Mouse (Mus musculus) right cerebral cortex, adult 2 months (tissue): ENCODE data around the gene Gm20422.

Experiments used
- DNase-seq, 2 experiments: peaks; one replicate each; pipeline ENCODE4 v3.0.0; 2021 to 2022; ENCODE audit warnings: low spot score in 2 of 2

Gene Gm20422

DNA sequence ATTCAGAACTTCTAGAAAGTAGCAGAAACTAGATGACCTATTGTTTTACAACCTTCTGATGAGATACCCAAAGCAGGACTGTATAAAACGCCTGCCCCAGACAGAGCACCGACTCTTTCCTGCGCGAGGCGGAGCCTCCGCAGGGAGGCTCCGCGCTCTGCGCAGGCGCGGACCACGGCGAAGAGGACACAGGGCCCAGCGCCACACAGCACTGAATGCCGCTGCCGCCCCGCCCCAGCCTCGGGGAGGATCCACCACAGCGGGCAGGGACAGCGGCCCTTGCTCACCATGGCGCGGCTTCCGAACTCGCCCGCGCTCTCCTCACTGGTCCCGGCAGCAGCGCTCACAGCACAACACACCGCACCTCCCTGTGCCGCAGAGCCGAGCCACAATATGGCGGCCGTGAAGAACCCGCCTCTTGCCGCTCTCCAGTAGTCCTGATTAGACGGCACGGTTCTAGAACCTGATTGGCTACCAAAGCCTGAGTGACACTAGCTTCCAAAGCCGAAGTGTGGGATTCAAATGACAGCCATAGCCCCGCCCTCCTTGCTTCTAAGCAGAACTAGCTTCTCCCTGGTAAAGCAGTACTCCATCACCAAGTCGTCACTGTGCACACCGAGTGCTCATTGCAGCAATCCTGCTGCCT lies at the start of gene Gm20422:
Gene Gm20422 (minus strand): TSS at position 384 of the 646 bp plus-strand sequence.
- peak; percentile 83 to 93 for DNase-seq

DNA sequence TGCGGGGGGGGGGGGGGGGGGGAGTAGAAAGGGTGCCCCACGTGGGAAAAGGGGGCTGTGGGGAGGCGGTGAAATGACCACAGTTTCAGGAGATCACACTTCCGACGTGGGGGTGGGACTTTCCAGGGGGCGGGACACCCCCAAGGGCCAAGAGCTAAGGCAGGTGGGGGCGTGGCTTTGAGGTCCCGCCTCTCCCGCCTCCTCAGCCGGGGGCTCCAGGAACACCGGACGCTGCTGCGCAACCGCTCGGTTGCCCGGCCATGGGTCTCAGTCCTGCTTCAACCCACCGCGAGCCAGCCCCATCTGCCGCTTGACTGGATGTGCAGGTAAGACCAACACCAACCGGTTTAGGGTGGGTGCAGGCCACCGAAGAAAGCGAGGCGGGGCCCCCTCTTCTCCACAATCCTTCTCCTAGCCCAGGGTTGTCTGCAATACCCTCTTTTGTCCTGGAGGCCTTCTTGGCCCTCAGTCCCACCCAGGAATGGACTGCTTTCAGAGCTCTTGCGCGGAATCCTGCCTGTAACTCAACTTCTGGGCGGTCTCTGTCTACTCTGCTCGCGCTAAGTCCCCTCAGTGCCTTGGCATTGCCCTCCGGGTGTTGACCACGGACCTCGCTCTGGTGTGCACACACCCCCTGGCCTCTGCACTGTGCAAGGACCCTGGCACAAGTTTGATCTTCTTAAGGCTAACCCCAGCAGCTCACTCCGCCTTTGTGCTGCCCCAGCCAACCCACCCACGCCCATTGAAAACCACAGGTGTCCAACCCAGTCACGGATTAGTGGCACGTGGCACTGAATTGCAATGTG lies 47.9 kb upstream of the Gm20422 start, which contains the start of gene Lpar2:
Gene Lpar2 (plus strand): TSS at position 44 of the 806 bp plus-strand sequence.
- DNase-seq = no peak

DNA sequence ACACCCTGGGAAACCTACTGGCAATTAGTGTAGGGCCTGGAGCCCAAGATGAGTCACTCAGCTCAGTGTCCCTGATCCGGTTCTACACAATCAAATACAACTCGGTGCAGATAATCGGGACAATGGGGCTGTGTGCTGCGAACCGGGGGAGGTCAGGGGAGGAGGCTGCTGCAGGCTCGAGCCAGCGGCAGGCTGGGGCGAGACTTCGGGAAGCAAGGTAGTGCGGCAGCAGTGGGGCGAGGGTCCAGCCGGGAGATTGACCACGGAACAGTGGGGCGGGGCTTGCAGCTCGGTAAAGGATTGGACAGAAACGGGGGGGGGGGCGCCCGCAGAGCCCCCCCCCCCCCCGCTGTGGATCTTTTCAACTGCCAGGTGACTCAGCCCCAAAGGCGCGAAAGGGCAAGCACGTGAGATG lies 47.3 kb upstream of the Gm20422 start:
- DNase-seq = peak in 1 of 2 experiments; percentile 21

DNA sequence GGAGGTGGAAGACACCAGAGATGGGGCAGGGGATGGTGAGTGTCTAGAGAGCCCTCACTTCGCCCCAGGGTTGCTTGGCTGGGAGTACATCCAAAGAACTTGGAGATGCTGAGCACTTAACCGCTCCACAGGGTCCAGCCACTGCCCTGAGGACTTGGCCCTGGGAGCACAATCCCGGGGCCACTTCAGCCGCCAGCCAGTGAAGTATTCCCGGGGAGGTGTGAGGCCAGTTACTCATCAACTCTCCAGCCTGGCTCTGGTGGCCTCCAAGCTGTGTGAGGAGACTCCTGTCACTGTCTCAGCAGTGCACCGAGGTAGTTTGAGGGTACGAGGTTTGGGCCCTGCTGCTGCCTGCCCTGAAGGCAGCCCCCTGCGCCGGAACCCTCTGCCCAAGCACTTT lies 45.8 kb upstream of the Gm20422 start:
- DNase-seq = no peak

DNA sequence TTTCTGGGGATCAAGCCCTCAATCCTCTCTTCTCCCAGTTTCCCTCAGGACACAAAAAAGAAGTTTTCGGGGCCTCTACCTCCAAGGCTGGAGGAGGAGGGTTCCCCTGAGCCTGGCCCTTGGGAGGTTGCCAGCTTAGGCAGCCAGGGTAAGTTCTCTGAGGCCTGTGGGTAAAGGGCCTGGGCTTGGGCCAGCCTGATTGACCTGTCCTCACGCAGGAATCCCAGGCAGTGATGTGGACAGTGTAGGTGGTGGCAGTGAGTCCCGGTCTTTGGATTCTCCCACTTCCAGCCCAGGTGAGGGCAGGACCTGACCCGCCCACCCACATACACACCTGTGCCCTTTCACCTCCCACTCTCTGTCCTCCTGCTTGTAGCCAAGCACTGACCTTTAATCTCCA lies 40.7 kb upstream of the Gm20422 start:
- DNase-seq = no peak

DNA sequence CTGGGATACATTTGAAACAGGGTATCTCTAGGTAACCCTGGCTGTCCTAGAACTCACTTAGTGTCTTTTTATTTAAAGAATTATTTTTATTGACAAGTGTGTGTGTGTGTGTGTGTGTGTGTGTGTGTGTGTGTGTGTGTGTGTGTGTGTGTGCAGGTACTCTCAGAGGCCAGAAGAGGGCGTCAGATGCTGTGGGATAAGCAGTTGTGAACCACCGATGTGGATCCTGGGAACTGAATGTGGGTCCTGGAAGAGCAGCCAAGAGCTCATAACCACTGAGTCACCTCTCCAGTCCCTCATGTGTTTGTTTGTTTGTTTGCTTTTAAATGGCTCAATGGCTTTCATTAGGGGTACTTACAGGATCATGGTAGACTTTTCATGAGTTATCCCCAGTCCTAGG lies 40.2 kb upstream of the Gm20422 start:
- DNase-seq = no peak

DNA sequence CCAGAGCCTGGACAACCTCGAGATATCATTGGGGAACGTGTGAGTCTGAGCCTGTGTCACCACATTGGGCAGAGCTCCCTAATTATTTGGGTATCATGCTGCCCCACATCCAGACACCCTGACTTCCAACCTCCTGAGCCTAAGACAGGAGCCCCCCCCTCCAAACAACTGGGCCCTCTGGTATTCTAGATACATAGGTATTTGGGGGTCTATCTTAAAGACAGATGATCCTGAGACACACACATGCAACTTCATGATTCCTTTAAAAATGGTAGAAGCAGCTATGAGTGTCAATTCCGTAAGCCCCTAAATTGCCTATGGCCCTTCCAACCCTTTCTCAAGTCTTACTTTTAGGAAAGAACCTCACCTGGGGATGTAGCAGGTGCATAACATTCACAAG lies 35.1 kb upstream of the Gm20422 start:
- DNase-seq = no peak

DNA sequence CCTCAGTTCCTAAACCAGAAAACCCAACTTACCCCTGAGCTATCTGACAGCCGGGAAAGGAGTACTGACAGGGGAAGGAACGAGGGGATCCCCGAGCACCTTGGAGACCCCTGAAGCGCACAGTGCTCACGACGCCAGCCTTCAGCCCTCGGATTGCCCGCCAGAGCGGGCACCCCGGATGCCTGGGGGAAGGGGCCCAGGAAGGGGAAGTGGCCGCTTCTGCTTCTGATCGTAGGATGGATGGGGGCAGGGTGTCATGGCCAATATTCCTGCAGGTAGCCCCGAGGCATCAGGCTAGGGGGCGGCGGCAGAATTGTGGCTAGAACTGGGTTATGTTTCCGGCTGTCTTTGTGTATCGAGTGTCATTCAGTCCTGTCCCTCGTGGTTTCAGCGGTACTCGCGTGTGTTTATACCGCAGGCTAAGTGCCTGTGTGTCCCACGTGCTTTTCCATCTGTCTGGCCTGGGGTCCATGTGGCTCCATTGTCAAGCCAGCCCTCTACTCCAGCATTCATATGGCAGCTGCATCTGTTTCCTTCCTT lies 34.2 kb upstream of the Gm20422 start:
- DNase-seq = peak in 1 of 2 experiments; percentile 57

DNA sequence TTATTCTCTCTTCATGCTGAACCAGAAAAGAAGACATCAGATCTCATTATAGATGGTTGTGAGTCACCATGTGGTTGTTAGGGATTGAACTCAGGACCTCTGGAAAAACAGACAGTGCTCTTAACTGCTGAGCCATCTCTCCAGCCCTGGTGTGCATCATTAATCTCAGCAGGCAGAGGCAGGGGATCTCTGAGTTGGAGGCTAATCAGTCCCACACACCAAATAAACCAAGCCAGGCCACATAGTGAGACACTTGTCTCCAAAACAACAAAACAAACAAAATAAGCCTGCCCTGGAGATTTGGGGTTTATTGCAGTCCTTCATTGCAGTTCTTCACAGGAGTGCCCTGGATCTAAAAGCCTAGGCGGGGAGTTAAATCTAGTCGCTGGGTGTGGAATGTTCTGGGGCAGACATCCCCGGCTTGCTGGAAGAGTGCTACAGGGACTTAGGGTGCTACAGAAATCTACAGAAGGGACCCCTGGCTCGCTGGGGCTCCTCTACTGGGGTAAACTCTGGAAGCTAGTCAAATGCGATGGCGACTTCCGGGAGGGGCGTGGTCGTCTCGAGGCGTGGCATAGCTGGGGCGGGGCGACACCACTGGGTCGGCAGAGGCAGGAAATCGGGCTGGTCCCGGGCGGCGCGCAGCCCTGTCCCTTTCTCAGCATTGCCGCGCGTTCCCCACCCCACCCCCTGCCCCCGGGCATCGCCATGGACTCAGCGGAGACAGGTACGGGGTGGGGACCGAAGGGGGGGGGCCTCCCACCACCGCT lies 33.6 kb upstream of the Gm20422 start, which contains the start of gene Gmip:
Gene Gmip (plus strand): TSS at position 586 of the 770 bp plus-strand sequence.
- peak; percentile 54 to 57 for DNase-seq

DNA sequence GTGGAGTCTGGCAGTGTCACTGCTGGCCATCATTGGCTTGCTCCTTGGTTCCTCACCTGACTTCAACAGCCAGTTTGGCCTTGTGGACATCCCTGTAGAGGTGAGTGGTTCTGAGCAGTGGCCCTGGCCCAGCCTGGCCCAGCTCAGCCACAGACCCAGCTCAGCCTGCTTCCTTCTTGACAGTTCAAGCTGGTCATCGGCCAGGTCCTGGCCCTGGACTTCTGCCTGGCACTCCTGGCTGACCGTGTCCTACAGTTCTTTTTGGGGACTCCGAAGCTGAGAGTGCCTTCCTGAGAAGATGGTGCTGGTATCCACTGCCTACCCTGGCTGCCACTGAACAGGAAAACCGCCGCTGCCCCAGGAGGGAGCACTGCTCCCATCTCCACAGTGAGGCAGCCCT lies 32.5 kb upstream of the Gm20422 start:
- no peak for DNase-seq

DNA sequence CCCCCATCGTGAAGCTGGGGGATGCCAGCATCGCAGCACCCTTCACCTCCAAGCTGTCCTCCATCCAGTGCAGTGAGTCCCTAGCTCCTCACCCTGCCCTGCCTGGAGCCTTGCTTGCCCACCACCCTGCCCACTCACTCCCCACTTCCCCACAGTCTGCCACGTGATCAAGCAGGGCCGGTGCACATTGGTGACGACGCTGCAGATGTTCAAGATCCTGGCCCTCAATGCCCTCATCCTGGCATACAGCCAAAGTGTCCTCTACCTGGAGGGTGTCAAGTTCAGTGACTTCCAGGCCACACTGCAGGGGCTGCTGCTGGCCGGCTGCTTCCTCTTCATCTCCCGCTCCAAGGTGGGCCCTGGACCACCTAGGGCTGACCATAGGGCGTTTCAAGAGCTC lies 30.8 kb upstream of the Gm20422 start:
- no peak for DNase-seq

DNA sequence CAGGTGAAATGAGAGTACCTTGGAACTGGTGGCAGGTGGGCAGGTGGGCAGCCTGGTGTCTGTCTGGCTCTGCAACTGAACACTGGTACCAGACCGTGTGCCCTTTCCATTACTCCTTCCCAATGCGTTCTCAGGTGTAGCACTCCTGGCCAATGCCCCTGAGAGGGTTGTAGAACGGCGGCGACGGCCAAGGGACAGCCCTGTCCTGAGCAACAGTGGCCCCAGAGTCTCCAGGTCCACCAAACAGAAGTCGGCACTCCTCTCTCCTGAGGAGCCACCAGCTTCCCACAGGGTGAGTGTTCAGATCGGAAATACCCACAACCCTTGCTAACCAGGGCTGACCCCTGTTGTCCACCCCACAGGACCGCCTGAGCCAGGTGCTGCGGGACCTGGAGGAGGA lies 30.4 kb upstream of the Gm20422 start:
- no peak for DNase-seq

DNA sequence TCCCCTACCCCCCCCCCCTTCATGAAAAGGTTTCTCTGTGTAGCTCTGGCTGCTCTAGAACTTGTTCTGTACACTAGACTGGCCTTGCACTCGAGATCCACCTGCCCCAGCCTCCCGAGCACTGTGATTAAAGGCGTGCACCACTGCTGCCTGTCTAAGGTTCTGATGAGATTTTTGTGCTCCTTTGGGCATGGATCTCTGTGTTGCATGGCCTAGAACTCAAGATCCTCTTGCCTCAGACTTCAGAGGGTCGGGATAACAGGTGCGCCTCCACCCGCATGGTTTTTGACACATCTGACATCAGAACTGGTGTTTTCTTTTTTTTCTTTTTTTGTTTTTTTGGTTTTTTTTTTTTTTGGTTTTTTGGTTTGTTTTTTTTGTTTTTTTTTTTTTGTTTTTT lies 29.9 kb upstream of the Gm20422 start:
- DNase-seq = no peak

DNA sequence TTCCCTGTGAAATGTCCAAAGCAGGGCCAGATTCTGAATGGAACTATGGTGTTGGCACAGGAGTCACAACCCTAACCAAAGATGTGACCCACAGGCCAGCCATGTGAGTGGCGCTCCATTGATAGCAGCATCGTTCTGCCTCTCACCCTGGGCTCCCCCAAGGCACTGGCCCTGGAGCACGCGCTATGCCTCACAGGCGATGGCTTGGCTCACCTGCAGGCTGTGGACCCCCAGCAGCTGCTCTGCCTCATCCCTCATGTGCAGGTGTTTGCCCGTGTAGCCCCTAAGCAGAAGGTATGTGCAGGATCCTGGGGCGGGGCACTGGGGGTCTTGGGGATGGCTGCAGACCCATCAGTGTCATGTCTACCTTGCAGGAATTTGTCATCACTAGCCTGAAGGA lies 28.7 kb upstream of the Gm20422 start:
- DNase-seq = no peak

DNA sequence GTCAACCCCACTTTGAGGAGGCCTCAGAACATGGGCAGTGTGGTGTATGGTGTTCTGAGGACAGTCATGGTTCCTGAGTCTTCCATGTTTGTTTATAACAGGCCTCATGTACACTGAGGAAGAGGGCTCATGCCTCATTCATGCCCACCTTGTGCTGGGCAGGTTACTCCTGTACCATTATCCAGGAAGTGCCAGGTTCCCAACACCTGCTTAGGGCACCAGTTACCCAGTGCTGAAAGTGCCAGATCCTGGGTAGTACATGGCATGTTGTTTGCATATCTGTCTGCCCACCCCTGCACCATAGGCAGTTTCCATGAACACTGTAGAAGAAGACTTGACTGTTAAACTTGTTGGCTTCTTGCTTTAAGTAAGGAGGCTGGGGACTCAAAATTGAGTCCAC lies 27.5 kb upstream of the Gm20422 start:
- DNase-seq = no peak

DNA sequence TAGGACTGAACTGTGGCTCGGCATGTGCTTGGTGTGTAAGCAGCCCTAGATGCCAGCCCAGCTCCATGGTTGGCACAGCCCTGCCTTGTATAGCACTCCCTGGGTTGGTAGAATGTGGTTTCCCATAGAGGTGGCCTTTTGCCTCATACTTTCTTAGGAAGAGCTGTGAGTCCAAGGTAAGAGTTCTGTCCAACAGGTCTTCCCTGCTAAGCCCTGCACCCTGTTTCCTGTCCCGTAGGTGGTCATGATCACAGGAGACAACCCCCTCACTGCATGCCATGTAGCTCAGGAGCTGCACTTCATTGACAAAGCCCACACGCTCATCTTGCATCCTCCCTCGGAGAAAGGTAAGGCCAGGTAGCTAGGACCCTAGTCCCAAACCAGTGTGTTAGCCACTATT lies 27.1 kb upstream of the Gm20422 start:
- no peak for DNase-seq

DNA sequence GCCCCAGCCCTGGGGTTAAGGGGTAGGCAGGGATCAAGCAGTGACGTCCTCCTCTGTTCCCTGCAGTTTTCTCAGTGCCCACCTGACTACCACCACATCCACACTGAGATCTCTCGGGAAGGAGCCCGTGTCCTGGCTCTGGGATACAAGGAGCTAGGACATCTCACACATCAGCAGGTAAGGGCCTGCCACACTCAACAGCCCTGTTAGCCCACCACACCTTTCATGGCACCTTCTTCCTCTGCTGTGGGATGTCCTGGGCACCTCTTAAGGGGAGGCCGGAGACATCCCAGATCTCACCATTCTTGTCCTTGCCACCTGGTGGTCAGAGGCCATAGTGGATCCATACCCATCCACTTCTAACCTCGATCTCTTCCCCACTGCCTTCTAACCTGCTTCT lies 25.3 kb upstream of the Gm20422 start:
- no peak for DNase-seq

DNA sequence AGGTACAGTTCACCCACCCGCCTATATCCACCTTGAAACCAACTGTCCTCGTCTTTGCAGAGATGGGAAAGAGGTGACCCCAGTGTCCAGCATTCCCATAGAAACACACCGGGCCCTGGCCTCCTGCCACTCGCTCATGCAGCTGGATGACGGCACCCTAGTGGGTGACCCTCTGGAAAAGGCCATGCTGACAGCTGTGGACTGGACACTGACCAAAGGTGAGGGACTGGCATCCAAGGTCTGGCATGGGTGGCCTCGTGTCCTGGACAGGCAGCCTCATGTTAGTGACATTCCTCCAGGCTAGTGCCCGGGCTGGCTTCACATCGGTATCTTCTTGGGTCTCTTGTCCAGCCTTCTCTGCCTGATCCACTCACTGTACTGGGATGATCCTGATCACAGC lies 24.6 kb upstream of the Gm20422 start:
- no peak for DNase-seq

DNA sequence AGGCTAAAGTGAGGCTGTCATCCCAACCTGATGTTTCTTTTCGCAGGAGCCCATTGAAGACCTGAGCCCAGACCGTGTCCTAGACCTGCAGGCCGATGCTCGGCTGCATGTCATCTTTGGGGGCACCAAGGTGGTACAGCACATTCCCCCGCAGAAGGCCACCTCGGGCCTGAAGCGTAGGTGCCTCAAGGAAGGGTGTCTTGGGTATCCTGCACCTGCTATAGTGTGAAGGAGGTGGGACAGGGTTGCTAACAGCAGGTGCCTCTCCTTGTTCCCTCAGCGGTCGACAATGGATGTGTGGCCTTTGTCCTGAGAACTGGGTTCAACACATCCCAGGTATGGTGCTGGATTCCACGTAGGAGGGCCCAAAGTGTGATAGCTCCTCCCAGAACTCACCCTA lies 23.0 kb upstream of the Gm20422 start:
- DNase-seq = no peak

DNA sequence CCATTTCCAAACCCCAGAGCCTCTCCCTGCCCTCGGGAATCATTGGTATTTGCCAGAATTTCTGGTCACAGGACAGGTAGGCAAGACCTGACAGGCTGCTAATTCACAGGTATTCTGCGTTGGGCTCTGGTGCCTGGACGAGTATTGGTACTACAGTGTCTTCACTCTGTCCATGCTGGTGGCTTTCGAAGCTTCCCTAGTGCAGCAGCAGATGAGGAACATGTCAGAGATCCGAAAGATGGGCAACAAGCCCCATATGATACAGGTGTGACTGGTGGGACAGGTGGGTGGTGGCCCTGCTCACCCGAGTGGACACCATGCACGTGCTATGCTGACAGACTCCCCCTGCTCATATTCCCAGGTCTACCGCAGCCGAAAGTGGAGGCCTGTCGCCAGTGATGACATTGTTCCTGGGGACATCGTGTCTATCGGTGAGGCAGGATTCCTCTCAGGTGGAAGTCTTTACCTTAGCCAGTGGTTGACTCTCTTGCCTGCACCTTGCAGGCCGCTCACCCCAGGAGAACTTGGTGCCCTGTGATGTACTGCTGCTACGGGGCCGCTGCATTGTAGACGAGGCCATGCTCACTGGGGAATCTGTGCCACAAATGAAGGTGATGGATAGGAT lies 22.1 kb upstream of the Gm20422 start:
- DNase-seq = no peak

DNA sequence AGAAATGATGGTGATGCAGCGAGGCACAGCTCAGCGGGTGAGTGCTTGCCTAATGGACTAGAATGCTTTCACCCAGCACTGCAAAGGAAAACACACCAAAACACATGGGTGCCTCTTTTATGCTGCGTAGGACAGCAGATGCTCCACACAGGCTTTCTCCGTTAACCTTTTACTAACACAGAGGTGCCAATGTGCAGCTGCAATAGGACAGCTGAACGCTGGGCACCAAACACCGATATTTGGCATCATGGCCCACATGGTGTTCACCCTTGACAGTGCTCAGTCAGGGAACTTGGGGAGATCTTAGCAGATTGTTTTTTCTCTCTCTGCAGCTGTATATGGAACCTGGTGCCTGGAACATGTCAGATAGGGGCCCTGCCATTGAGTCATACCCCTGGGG lies 20.2 kb upstream of the Gm20422 start:
- DNase-seq = no peak

DNA sequence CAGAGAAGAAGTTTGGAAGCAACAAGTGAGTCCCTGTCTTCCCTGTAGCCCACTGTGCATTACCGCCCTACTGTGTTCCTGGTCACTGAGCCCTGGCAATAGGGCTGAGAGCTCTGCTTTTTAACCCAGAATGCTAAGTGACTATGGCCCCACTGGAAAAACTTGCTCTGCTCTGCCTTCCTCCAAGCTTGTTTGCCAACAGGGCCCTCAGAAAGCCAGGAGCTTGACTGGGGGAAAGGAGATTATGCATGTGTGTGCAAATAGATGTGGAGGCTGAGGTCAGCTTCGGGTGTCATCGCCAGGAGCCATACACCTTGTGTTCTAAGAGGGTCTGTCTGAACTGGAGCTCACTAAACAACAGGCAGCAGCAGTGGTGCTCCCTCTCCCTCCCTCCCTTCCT lies 19.4 kb upstream of the Gm20422 start:
- no peak for DNase-seq
